ENCODE assay signal across 9 mouse cellular contexts in the genomic region with DNA sequence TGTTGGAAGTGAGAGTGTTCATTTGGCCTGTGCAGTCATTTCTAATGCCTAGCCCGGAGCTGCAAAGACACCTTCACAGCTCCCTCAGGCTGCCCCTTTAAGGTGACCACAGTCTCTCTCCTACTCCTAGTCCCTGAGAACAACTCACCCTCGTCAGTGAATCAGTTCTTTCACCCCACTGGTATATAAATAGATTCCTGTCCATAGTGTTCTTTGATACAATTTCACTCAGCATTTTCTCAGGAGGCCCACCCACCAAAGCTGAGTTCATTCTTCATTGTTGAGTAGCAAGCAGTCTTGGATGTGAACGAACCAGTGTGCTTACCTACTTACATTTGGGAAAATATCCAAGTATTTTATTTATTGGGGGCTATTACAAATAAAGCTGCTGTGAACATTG. TPM values are rescaled to one million over a fixed set of nuclear protein-coding genes. Genes with fewer than 3 reads are reported as not detected.
A peak's percentile ranks its signal among the peaks of the same experiment; 100 is the strongest.
DNase-seq lines count a peak whose midpoint lies in the region; ATAC-seq and TF ChIP-seq lines count a peak whose summit lies in the region.
"Had no signal": no experiment of that assay in that cellular context is flagged by ENCODE, and none has a peak within 500 bp of the region (broad histone marks: within the 10 kb centered on the region; RNA-seq: fewer than 3 reads in every experiment).

No protein-coding gene starts in this region.

- no peaks in the 10 kb centered on the region for H3K27me3 ChIP-seq in intestine, embryonic 16.5 days (replicated peaks; ENCODE audit: control insufficient read depth, insufficient read depth, low read length)
- H3K27me3 ChIP-seq in intestine, postnatal 0 days (replicated peaks; ENCODE audit: control insufficient read depth, insufficient read depth, low read length): no peaks in the 10 kb centered on the region
- H3K27me3 ChIP-seq in limb, embryonic 15.5 days: no peaks in the 10 kb centered on the region
- no peaks in the 10 kb centered on the region for H3K27me3 ChIP-seq in midbrain, embryonic 11.5 days (ENCODE audit: control insufficient read depth, insufficient read depth, low read length)

- H3K4me2 ChIP-seq in intestine, embryonic 16.5 days (ENCODE audit: low read depth, low read length): no peak overlapping the region
- H3K4me2 ChIP-seq in intestine, postnatal 0 days (replicated peaks; ENCODE audit: low read depth): no peak overlapping the region
- no peak overlapping the region for H3K4me2 ChIP-seq in limb, embryonic 15.5 days
- no peak overlapping the region for H3K4me2 ChIP-seq in midbrain, embryonic 11.5 days

- H3K9me3 ChIP-seq in intestine, embryonic 16.5 days (ENCODE audit: control insufficient read depth, low read length): no peaks in the 10 kb centered on the region
- H3K9me3 ChIP-seq in intestine, postnatal 0 days (ENCODE audit: control insufficient read depth): no peaks in the 10 kb centered on the region
- H3K9me3 ChIP-seq in ES-E14 (ENCODE audit: control insufficient read depth, insufficient read depth, low read depth, low read length): no peaks in the 10 kb centered on the region
- no peaks in the 10 kb centered on the region for H3K9me3 ChIP-seq in limb, embryonic 15.5 days
- H3K9me3 ChIP-seq in midbrain, embryonic 11.5 days (ENCODE audit: control insufficient read depth, low read length): no peaks in the 10 kb centered on the region

- no peak overlapping the region for H3K4me3 ChIP-seq in intestine, embryonic 16.5 days (ENCODE audit: low read length)
- no peak overlapping the region for H3K4me3 ChIP-seq in intestine, postnatal 0 days (ENCODE audit: low read depth, low read length)
- H3K4me3 ChIP-seq in ES-E14 (ENCODE audit: insufficient read depth in 1 of 2, low read depth in 1 of 2, low read length in 2 of 2, poor library complexity in 1 of 2, severe bottlenecking in 1 of 2): peak overlapping the region in 1 of 2 experiments; percentile 64; a peak in 1 of 4 replicates
- no peak overlapping the region for H3K4me3 ChIP-seq in limb, embryonic 15.5 days
- no peak overlapping the region for H3K4me3 ChIP-seq in midbrain, embryonic 11.5 days (ENCODE audit: low read depth, low read length)

- TF ChIP-seq CTCF in intestine, postnatal 0 days (IDR thresholded peaks at IDR 0.05; ENCODE audit: low read depth): no peak

- 41% methylated on average over 3 of the region's 3 CpGs for WGBS in intestine, embryonic 16.5 days
- 56% methylated on average over 3 of the region's 3 CpGs for WGBS in intestine, postnatal 0 days
- WGBS in limb, embryonic 15.5 days: 26% methylated on average over 3 of the region's 3 CpGs
- 61% methylated on average over 3 of the region's 3 CpGs for WGBS in midbrain, embryonic 11.5 days

- in situ Hi-C loops in ES-E14 (cut with MboI; ENCODE audit: low sequenced_read_pairs in 2 of 2, unreplicated experiment in 2 of 2): no loop called here

- peak; percentile 23 to 26 for DNase-seq in B cell, adult 2 months
- DNase-seq in ES-E14 (ENCODE audit: low read depth, low spot score): no peak
- no peak for DNase-seq in urinary bladder, postnatal 36 days (ENCODE audit: low spot score in 2 of 2)
- no peak for DNase-seq in midbrain, embryonic 11.5 days (ENCODE audit: low spot score, missing footprints)
- DNase-seq: right cerebral cortex, postnatal 25 days had no signal

- no peak overlapping the region; the same call in 1 of the 2 replicates for H3K9ac ChIP-seq in intestine, embryonic 16.5 days (ENCODE audit: low read depth, low read length)
- no peak overlapping the region for H3K9ac ChIP-seq in intestine, postnatal 0 days (ENCODE audit: low read depth, low read length)
- peak overlapping the region; percentile 77; the same call in 1 of the 2 replicates for H3K9ac ChIP-seq in ES-E14 (ENCODE audit: insufficient read depth, low read depth, low read length, poor library complexity, severe bottlenecking)
- H3K9ac ChIP-seq in limb, embryonic 15.5 days: no peak overlapping the region
- H3K9ac ChIP-seq in midbrain, embryonic 11.5 days (ENCODE audit: low read length): no peak overlapping the region

- H3K27ac ChIP-seq in intestine, embryonic 16.5 days (ENCODE audit: low read length): 0 out of 2 replicates have a peak overlapping the region, but pooled peaks have one; percentile 21
- H3K27ac ChIP-seq in intestine, postnatal 0 days (ENCODE audit: low read depth, low read length): no peak overlapping the region
- peak overlapping the region; percentile 100 for H3K27ac ChIP-seq in ES-E14 (ENCODE audit: insufficient read depth, low read depth, low read length, poor library complexity, severe bottlenecking)
- H3K27ac ChIP-seq in limb, embryonic 15.5 days: peak overlapping the region; percentile 81; the same call in 1 of the 2 replicates
- no peak overlapping the region for H3K27ac ChIP-seq in midbrain, embryonic 11.5 days (ENCODE audit: low read depth, low read length)

- H3K4me1 ChIP-seq in intestine, embryonic 16.5 days (ENCODE audit: control insufficient read depth, insufficient read depth, low read length): peaks cover 14% of the 10 kb centered on the region
- peaks cover 4% of the 10 kb centered on the region; the same call in 1 of the 2 replicates for H3K4me1 ChIP-seq in intestine, postnatal 0 days (replicated peaks; ENCODE audit: control insufficient read depth, insufficient read depth, low read length)
- peaks cover 11 to 22% of the 10 kb centered on the region in 2 experiments; a peak in 3 of 4 replicates for H3K4me1 ChIP-seq in ES-E14 (ENCODE audit: control insufficient read depth in 2 of 2, insufficient read depth in 2 of 2, low read length in 2 of 2, poor library complexity in 1 of 2)
- H3K4me1 ChIP-seq in limb, embryonic 15.5 days: peaks cover 17% of the 10 kb centered on the region
- H3K4me1 ChIP-seq in midbrain, embryonic 11.5 days (ENCODE audit: control insufficient read depth, insufficient read depth, low read length): no peaks in the 10 kb centered on the region

- no peak for ATAC-seq in intestine, embryonic 16.5 days
- ATAC-seq in intestine, postnatal 0 days: no peak
- no peak for ATAC-seq in limb, embryonic 15.5 days (ENCODE audit: insufficient number of reproducible peaks, low FRiP score, low TSS enrichment, low read depth)
- ATAC-seq in midbrain, embryonic 11.5 days (ENCODE audit: low FRiP score): no peak

- H3K36me3 ChIP-seq in intestine, embryonic 16.5 days (ENCODE audit: control insufficient read depth, insufficient read depth, low read length): no peaks in the 10 kb centered on the region
- no peaks in the 10 kb centered on the region for H3K36me3 ChIP-seq in intestine, postnatal 0 days (ENCODE audit: control insufficient read depth, insufficient read depth)
- H3K36me3 ChIP-seq in ES-E14 (ENCODE audit: control insufficient read depth, insufficient read depth, low read length, poor library complexity, severe bottlenecking): no peaks in the 10 kb centered on the region
- H3K36me3 ChIP-seq in limb, embryonic 15.5 days: no peaks in the 10 kb centered on the region
- H3K36me3 ChIP-seq in midbrain, embryonic 11.5 days (ENCODE audit: control insufficient read depth, insufficient read depth, low read length): no peaks in the 10 kb centered on the region

TF ChIP-seq in ES-E14, 5 proteins besides CTCF, POLR2A, EP300 and RAD21:
- TF ChIP-seq ZC3H11A (IDR thresholded peaks at IDR 0.05; ENCODE audit: borderline replicate concordance, low read depth, low read length): no peak
- TF ChIP-seq ZNF384 (IDR thresholded peaks at IDR 0.05; ENCODE audit: low read depth, low read length): no peak
- no peak for TF ChIP-seq HCFC1 (IDR thresholded peaks at IDR 0.05; ENCODE audit: borderline replicate concordance, insufficient read depth, low read length)
- no peak for TF ChIP-seq MAFK (IDR thresholded peaks at IDR 0.05; ENCODE audit: insufficient read depth, low read depth, low read length)
- TF ChIP-seq CHD2 (IDR thresholded peaks at IDR 0.05; ENCODE audit: low read depth, low read length): no peak

RNA-seq across cellular contexts. Expression of a gene that starts 21.7 kb away (rescaled TPM):
- 21.1 and 22.4 TPM in 2 replicates for polyA plus RNA-seq in intestine, embryonic 16.5 days (2015; fragmentation: Nextera tagmentation; extraction: Ambion mirVana)
- polyA plus RNA-seq in intestine, postnatal 0 days (2015; fragmentation: Nextera tagmentation; extraction: Ambion mirVana): 15.0 and 15.9 TPM in 2 replicates
- 51.7 and 95.7 TPM in 2 replicates for total RNA-seq in ES-E14 (2012; rRNA removed)
- 34.2 and 35.5 TPM in 2 replicates for polyA plus RNA-seq in limb, embryonic 15.5 days (2015; fragmentation: Nextera tagmentation; extraction: Ambion mirVana)
- 27.6 and 29.7 TPM in 2 replicates for polyA plus RNA-seq in midbrain, embryonic 11.5 days (2014; fragmentation: Nextera tagmentation; extraction: Ambion mirVana)

RNA-seq across cellular contexts. Expression of a gene that starts 25.0 kb away (rescaled TPM):
- polyA plus RNA-seq in intestine, embryonic 16.5 days (2015; fragmentation: Nextera tagmentation; extraction: Ambion mirVana): 12.4 and 13.7 TPM in 2 replicates
- 5.3 and 7.1 TPM in 2 replicates for polyA plus RNA-seq in intestine, postnatal 0 days (2015; fragmentation: Nextera tagmentation; extraction: Ambion mirVana)
- total RNA-seq in ES-E14 (2012; rRNA removed): 72.6 and 112 TPM in 2 replicates
- 15.7 and 16.4 TPM in 2 replicates for polyA plus RNA-seq in limb, embryonic 15.5 days (2015; fragmentation: Nextera tagmentation; extraction: Ambion mirVana)
- polyA plus RNA-seq in midbrain, embryonic 11.5 days (2014; fragmentation: Nextera tagmentation; extraction: Ambion mirVana): 8.7 and 10.1 TPM in 2 replicates

RNA-seq across cellular contexts. Expression of a gene that starts 38.4 kb away (rescaled TPM):
- polyA plus RNA-seq in intestine, embryonic 16.5 days (2015; fragmentation: Nextera tagmentation; extraction: Ambion mirVana): 19.1 and 24.5 TPM in 2 replicates
- polyA plus RNA-seq in intestine, postnatal 0 days (2015; fragmentation: Nextera tagmentation; extraction: Ambion mirVana): 21.6 and 23.8 TPM in 2 replicates
- 6.2 and 8.4 TPM in 2 replicates for total RNA-seq in ES-E14 (2012; rRNA removed)
- 92.6 and 110 TPM in 2 replicates for polyA plus RNA-seq in limb, embryonic 15.5 days (2015; fragmentation: Nextera tagmentation; extraction: Ambion mirVana)
- 9.9 TPM in 2 replicates for polyA plus RNA-seq in midbrain, embryonic 11.5 days (2014; fragmentation: Nextera tagmentation; extraction: Ambion mirVana)
- total RNA-seq: monocyte, adult 5-6 weeks had no signal

Comparison
In these comparisons a context has a peak if more than half of its experiments do, and no peak if none do; other contexts are left out.
1. H3K27ac ChIP-seq: peak in intestine, embryonic 16.5 days (single experiment), ES-E14 (single experiment) and limb, embryonic 15.5 days (single experiment); none in intestine, postnatal 0 days (single experiment) and midbrain, embryonic 11.5 days (single experiment).
2. DNase-seq: peak in B cell, adult 2 months (2 of 2); none in ES-E14 (single experiment), urinary bladder, postnatal 36 days (0 of 2) and midbrain, embryonic 11.5 days (single experiment).